Mouse (Mus musculus): ENCODE results near the gene Arg1.
A peak's percentile ranks its signal among the peaks of the same experiment; 100 is the strongest.

Gene Arg1

GRCm38 (mm10) chr10:24926962-24927720 is at the start of gene Arg1:
Arg1 (minus strand) TSS chr10:24927484.
- DNase-seq (ENCODE audit: low read depth, low spot score) = peak; percentile 41

GRCm38 (mm10) chr10:24973845-24974514 is 46.7 kb upstream of the Arg1 start:
- no peak for DNase-seq (ENCODE audit: low read depth, low spot score)

GRCm38 (mm10) chr10:24973385-24973784 is 46.1 kb upstream of the Arg1 start:
- no peak for DNase-seq (ENCODE audit: low read depth, low spot score)

- no peak for DNase-seq (ENCODE audit: low read depth, low spot score)
These were observed 45.6 kb upstream of the Arg1 start for GRCm38 (mm10) chr10:24972923-24973322.

GRCm38 (mm10) chr10:24965821-24966550 is 38.7 kb upstream of the Arg1 start:
- DNase-seq (ENCODE audit: low read depth, low spot score) = peak; percentile 64

- peak; percentile 54 for DNase-seq (ENCODE audit: low read depth, low spot score)
These were observed 34.6 kb upstream of the Arg1 start for GRCm38 (mm10) chr10:24961889-24962288.

- DNase-seq (ENCODE audit: low read depth, low spot score) = peak; percentile 48
These were observed 33.8 kb upstream of the Arg1 start for GRCm38 (mm10) chr10:24961112-24961511.

GRCm38 (mm10) chr10:24959043-24959916 is 32.0 kb upstream of the Arg1 start:
- no peak for DNase-seq (ENCODE audit: low read depth, low spot score)

GRCm38 (mm10) chr10:24958280-24959042 is 31.2 kb upstream of the Arg1 start:
- DNase-seq (ENCODE audit: low read depth, low spot score) = no peak

- DNase-seq (ENCODE audit: low read depth, low spot score) = no peak
These were observed 26.6 kb upstream of the Arg1 start for GRCm38 (mm10) chr10:24953876-24954275.

GRCm38 (mm10) chr10:24952549-24952948 is 25.3 kb upstream of the Arg1 start:
- DNase-seq (ENCODE audit: low read depth, low spot score) = no peak

GRCm38 (mm10) chr10:24951575-24951974 is 24.3 kb upstream of the Arg1 start:
- DNase-seq (ENCODE audit: low read depth, low spot score) = no peak

GRCm38 (mm10) chr10:24950223-24950622 is 22.9 kb upstream of the Arg1 start:
- no peak for DNase-seq (ENCODE audit: low read depth, low spot score)

GRCm38 (mm10) chr10:24948278-24948677 is 21.0 kb upstream of the Arg1 start:
- no peak for DNase-seq (ENCODE audit: low read depth, low spot score)

GRCm38 (mm10) chr10:24947871-24948270 is 20.6 kb upstream of the Arg1 start:
- no peak for DNase-seq (ENCODE audit: low read depth, low spot score)

- DNase-seq (ENCODE audit: low read depth, low spot score) = no peak
These were observed 2.9 kb upstream of the Arg1 start for GRCm38 (mm10) chr10:24930143-24930542.

- DNase-seq (ENCODE audit: low read depth, low spot score) = no peak
These were observed 788 bp upstream of the Arg1 start for GRCm38 (mm10) chr10:24928072-24928471.

GRCm38 (mm10) chr10:24926380-24926779 is 904 bp downstream of the Arg1 start:
- peak; percentile 33 for DNase-seq (ENCODE audit: low read depth, low spot score)

- DNase-seq (ENCODE audit: low read depth, low spot score) = no peak
These were observed 3.0 kb downstream of the Arg1 start for GRCm38 (mm10) chr10:24924296-24924695.

GRCm38 (mm10) chr10:24922977-24923376 is 4.3 kb downstream of the Arg1 start:
- DNase-seq (ENCODE audit: low read depth, low spot score) = no peak

- DNase-seq (ENCODE audit: low read depth, low spot score) = no peak
These were observed 11.8 kb downstream of the Arg1 start for GRCm38 (mm10) chr10:24915486-24915885.
